Mouse (Mus musculus): ENCODE data around the gene Zbtb16.

Zbtb16 gene

DNA sequence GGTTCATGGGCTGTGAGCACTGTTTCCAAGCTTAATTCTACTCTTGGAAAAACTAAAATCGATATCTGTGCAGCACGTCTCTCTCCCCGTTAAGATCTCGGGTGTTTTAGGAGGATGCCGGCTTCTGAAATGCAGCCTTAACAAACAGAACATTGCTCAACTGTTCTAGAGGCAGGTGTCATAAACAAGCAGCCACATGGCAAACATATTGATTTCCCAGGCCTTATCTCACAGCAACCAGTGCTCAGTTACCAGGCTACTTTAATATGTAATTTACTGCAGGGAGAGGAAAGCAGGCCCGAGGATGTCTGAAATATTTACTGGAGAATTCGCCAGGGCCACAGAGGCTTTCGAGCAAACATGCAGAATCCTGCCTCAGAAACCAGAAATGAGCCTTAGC lies 35.4 kb downstream of the Zbtb16 start:
- no peak for DNase-seq

GRCm38 (mm10) chr9:48798044-48798443 lies 38.0 kb downstream of the Zbtb16 start:
- DNase-seq = no peak

GRCm38 (mm10) chr9:48796267-48796822 lies 39.7 kb downstream of the Zbtb16 start:
- DNase-seq = no peak

DNA sequence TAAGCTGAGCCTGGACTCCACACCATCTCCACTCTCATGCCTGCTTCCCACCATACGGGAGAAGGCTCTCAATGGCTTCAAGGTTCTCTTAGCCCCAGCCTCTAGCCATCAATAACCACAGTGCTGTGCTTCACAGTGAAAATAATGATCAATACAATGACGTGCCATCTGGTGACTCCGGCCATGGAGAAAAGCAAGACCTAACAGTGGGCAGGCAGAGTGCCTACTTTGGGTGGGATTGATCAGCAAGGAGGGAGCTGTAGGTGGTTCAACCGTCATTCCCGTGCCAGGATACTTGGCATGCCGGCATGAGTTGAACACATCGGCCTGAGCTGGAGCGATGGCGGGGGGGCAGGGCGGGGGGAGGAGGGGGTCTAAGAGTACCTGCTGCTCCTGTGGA lies 40.3 kb downstream of the Zbtb16 start:
- no peak for DNase-seq

- no peak for DNase-seq
These were observed 40.9 kb downstream of the Zbtb16 start for GRCm38 (mm10) chr9:48795095-48795494.

DNA sequence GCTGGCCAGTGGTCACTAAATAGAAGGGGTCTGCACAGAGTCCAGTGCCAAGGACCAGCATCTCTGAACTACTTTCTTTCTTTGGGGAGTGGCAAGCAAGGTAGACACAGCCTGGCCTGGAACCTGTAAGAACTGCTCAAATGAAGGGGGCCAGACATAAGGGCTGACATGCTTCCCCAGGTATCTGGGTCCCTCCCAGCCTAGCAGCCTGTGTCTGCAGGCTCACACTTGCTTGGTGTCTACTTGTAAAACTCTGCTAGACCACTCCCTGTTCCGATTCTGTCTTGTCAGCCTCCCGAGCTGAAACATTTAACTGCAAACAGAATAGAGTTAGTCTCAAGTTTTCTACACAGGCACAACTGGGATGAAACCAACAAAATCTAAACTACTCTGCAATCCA lies 41.6 kb downstream of the Zbtb16 start:
- no peak for DNase-seq

DNA sequence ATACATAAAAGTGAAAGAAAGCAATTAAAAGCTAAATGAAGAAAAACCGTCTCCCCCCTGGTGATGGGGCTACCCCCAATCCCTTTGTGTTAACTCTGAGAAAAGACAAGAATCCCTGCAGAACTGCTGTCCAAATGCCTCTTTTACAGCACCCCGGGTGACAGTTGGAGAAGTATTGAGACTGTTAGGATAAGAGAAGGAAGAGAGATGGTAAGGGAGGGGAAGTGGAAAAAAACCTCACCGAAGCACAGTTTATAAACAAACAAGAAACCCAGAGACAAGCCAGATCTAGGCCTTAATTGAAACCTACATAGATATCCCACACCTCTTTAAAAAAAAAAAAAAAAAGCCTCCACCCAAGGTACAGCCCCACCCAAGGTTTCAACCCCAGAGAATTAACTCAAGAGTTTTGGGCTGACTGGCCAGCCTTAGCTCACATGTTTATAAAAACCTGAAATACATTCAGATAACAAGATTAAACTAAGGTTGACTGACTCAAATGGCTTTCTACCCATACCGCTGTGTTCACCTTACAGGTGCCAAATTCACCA lies 42.3 kb downstream of the Zbtb16 start:
- DNase-seq = no peak

- no peak for DNase-seq
These were observed 45.4 kb downstream of the Zbtb16 start for GRCm38 (mm10) chr9:48790575-48790974.

- no peak for DNase-seq
These were observed 48.1 kb downstream of the Zbtb16 start for GRCm38 (mm10) chr9:48787906-48788410.

DNA sequence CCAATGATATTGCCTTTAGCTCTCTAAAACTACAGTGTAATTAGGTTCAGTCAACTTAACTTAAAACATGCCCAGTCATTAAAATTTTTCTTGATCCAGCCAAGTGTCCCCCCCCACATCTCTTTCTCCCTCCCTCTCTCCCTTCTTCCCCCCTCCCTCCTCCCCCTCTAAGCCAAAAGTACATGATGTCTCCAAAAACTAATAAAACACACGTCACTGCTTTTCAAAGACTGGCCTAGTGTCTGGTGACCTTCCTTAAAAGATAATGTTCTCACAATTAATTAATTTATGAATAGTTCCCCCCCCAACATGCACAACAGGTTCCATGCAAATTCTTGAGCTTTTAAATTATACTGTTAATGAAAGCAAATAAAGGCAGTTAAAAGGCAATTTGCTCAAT lies 48.7 kb downstream of the Zbtb16 start:
- no peak for DNase-seq

DNA sequence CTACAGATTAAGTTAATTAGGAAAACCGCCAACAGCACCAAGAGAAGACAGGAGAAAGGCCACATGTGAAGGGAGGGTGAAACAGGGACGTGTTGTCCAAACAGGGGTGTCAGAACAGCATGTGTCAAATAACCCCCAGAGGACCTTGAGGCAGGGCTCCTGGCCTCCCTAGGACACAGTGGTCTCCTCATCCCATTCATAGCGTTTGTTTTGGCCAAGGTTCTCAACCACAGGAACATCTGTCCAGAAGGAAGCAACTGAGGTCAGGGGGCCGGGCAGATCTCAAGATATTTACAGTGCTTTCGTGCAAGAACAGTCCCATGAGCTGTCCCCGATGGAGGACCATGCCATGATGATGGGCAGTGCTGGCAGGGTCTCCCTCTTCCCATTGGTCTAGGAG lies 49.2 kb downstream of the Zbtb16 start:
- DNase-seq = no peak

DNA sequence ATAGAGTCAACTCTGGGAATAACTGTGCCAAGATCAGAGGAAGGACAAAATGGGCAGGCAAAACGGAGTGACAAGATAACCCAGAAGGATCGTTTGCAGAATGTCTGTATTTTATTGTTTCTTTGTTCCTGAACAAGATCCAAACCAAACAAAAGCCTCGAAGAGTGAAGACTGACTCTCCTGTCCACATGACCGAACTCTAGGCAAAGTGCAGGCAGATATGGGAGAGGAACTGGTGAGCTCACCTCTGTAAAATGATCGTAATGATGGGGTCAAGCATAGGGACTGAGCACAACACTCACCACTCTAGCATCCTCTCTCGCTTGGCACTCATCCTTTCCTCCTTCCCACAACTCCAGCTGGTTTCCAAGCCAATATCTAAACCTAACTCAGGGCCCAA lies 51.1 kb downstream of the Zbtb16 start:
- no peak for DNase-seq

DNA sequence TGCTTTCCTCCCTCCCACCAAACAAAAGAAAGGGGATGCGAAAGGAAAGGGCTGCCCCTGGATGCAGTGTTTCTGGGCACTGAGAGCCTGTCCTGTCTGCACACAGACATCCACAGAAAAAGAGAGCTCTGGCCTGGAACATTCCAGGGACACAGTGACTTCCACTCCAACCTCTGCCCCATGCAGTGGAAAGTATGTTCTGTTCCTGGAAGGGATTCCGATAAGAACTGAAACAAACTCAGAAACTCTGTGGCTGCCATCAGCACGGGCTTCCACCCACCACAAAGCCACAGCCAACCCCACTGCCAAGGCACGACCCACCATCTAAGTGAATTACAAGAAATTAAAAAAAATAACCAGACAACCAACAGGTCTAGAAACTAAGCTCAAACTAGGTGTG lies 52.7 kb downstream of the Zbtb16 start:
- DNase-seq = no peak

- no peak for DNase-seq
These were observed 53.5 kb downstream of the Zbtb16 start for GRCm38 (mm10) chr9:48782284-48783060.

GRCm38 (mm10) chr9:48776268-48776667 lies 59.8 kb downstream of the Zbtb16 start:
- no peak for DNase-seq

DNA sequence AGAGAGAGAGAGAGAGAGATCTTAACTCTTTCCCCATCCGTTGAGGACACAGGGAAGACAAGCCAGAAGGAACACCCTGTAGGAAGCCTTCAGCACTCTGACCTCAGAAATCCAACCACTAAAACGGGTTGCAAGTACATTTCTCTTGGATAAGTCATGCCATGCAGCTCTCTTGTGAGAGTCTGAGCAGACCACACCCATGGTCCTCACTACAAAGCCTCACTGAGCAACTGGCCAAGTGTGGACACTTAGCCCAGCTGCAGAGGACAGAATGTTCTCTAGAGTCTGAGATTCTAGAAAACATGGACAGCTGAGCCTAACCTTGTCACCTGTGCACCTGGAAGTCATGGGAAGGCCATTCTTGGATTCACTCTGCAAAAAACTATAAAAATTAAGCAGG lies 60.5 kb downstream of the Zbtb16 start:
- DNase-seq = no peak

- DNase-seq = no peak
These were observed 62.3 kb downstream of the Zbtb16 start for GRCm38 (mm10) chr9:48773710-48774109.

DNA sequence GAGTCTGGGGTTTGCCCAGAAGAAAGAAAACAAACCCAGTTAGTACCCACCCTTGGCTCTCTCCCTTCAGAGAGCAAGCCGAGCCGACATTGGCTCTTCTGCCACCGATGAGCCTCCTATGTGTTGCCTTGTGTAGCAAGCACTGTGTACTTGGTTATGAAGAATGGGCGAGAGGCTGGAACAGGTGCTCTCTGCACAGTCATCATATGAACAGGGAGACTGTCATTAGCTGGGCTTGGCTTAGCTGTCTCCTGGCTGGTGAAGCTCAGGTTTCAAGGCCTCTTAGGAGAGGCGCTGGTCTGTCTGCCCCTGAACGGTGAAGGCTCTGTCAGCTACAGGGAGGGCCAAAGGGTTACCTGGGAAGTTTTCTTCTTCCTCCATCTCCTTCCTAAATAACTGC lies 62.9 kb downstream of the Zbtb16 start:
- no peak for DNase-seq

- DNase-seq = no peak
These were observed 64.5 kb downstream of the Zbtb16 start for GRCm38 (mm10) chr9:48771504-48771903.

- DNase-seq = no peak
These were observed 67.1 kb downstream of the Zbtb16 start for GRCm38 (mm10) chr9:48768965-48769364.

DNA sequence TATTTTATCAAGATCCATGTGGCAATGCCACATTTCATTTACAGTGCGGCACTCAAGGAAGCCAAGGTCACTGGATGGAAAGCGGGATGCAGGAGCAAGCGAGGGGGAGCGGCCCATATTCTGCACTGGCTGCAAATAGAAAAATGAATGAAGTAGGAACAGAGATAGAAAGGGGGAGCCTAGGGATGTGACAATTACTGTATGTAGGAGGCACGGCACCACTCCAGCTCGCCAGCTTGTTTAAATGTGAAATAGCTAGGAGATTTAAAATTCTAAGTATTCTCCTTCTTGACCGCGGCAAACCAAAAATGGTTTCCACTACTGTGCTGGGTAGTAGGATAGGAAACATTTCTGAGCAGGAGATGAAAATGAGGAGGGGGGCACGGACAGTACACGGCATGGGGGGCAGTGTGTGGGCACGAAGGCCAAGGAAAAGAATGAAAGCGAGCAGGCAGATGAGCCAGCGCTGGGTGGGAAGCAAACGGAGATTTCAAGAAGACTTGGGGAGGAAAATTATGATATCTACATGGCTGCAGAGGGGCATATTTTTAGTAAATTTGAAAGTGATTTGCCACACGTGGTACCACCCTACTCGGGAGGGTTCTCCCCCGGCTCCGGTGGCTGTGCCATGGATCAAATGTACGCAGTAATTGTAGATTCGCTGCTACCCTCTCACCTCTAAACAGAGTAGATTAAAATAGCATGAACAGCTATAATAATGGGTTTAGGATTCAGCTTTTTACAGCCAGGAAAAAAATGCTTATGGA lies 68.2 kb downstream of the Zbtb16 start:
- DNase-seq = no peak

DNA sequence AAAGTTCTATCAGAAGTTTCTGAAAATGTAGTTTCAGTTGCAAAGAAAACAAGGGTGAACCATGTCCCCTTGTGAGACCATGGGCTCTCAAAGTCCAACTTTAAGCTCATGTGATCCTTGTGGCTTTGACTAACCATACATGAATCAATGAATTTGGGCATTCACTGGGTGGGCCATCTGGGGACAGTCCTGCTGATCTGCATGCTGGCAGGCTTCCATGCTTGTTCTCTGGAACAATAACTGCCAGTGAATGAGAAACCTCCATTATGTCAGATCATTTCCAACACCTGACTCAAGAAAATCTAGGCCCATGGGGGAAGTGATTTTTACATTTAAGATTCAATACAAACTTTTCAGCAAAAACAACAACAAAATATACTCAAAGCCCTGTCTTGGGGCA lies 70.1 kb downstream of the Zbtb16 start:
- DNase-seq = no peak

DNA sequence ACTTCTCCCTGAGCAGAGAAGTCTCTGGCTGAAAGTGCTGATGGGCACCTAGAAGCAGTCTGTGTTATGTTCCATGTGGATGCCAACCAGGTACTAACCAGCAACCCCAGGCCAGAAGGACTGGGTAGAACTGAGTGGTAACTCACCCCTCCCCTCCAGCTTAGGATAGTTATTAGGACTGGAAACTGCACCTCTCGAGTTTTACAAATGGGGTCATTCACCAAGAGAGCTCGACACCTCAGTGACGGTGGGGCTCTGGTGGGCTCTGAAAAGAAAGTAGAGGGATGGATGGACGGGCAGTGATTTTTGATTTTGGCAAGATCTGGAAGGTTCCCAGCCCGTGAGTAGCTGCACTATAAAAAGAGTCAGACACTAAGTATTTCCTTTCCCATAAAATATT lies 71.7 kb downstream of the Zbtb16 start:
- DNase-seq = no peak

All from cerebellum, adult 8-10 months (tissue).